Mouse (Mus musculus): ENCODE results near the gene Fam69b. TPM values are rescaled to one million over a fixed set of nuclear protein-coding genes. Genes with fewer than 3 reads are reported as not detected.

Gene Fam69b
- polyA plus RNA-seq (2017; shearing (Covaris generic)): 1 to 10 TPM; 1.2 to 4.2 (median 2.1) TPM

GRCm38 (mm10) chr2:26627921-26628739 is at the start of gene Fam69b:
TSS of gene Fam69b (plus strand) at chr2:26628457.
- ATAC-seq: peak; percentile 66

DNA sequence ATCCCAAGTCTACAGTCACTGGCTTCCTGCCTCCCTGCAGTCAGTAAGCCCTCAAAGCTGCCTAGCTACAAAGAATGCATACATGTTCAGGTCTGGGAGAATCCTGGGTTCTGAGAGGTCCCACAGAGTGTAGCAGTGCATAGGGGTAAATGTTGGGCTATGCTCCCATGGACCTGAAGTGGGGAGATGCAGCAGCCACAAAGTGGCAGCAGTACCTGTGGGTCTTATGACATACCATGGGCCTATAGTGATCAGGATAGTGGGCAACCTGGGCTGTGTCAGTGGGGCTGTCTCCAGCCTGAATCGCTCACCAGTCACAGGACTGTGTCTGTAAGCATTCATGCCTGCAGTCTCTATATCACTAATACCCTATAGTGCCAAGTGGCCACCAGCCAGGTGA is 48.5 kb upstream of the Fam69b start, which contains the start of gene Egfl7:
Gene Egfl7 (plus strand): TSS at position 301 of the 400 bp plus-strand sequence.
- ATAC-seq: no peak

GRCm38 (mm10) chr2:26580751-26581150 is 47.5 kb upstream of the Fam69b start:
- no peak for ATAC-seq

DNA sequence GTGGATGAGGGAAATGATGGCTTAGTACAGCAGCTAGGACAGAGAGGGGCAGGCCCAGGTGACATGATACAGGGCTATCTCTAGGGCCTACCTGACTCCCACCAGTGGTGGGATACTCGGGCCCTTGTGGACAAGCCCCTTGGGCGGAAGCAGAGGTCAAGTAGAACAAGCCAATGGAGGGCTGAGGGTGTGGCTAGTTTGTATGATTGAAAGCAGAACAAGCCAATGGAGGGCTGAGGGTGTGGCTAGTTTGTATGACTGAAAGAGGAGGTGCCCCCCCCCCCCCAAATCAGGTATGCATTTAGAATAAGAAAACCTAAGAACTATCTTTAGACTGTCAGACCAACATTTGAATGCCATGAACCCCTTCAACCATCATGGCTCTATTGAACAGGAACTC is 46.1 kb upstream of the Fam69b start:
- no peak for ATAC-seq

GRCm38 (mm10) chr2:26582741-26583140 is 45.5 kb upstream of the Fam69b start:
- no peak for ATAC-seq

DNA sequence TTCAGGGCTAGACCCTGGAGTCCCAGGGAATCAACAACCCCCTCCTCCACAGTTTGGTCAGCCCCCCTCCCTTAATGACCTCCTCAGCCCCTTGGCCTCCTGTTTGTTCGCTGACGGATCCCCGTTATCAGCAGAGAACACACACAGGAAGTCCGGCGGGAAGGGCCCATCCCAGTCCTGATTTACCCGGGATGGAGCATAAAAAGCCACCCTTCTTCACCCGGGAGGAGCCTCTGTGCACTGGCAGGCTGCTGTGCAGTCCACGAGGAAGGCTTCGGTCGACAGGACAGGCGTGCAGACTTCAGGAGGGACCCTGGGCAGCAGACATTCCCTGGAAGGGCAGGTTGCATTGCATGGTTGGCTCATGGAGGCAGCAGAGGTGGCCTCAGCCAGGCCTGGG is 44.6 kb upstream of the Fam69b start:
- no peak for ATAC-seq

- no peak for ATAC-seq
Observed at GRCm38 (mm10) chr2:26585713-26586112, 42.5 kb upstream of the Fam69b start.

- peak; percentile 58 for ATAC-seq
Observed at GRCm38 (mm10) chr2:26586294-26587043, 41.8 kb upstream of the Fam69b start, which contains the start of gene Gm20532. TSS of gene Gm20532 (plus strand) at chr2:26586639.

GRCm38 (mm10) chr2:26587044-26587405 is 41.2 kb upstream of the Fam69b start:
- ATAC-seq: peak; percentile 10

DNA sequence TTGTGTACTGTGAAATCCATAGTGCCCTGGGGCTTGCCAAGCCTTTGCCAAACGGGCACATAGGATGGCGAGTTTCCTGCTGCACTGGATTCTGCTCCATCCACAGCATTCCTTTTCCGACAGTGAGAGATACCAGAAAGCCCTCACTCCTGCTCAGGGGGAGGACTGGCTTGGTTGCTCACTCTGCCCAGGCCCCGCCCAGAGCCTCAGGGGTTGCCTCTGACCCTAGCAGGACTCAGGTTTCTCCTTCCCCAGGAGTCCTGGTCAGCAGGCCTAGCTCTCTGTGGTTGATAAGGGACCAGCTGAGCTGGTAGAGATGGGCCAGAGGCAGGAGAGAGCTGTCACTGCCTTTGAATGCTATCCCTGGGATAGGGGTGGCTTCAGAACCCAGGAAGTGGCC is 39.7 kb upstream of the Fam69b start:
- ATAC-seq: no peak

- no peak for ATAC-seq
Observed at GRCm38 (mm10) chr2:26589284-26589683, 39.0 kb upstream of the Fam69b start.

- no peak for ATAC-seq
Observed at GRCm38 (mm10) chr2:26590282-26590681, 38.0 kb upstream of the Fam69b start.

DNA sequence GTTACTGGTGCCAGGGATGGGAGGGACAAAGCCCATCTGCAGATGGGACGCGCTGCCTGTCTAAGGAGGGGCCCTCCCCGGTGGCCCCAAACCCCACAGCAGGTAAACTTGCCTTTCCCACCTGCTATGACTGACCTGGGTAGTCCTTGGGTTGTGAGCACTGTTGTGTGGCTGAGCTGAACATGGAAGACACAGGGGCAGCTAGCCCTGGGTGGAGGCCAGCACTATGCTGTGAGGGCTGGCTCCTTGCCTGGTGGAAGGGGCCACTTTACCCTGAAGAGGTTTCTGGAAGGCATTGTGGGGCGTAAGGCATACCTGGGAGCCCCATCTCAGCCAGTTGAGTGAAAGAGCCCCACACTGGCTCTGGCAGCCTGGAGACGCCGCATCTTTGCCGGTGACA is 37.3 kb upstream of the Fam69b start:
- ATAC-seq: no peak

DNA sequence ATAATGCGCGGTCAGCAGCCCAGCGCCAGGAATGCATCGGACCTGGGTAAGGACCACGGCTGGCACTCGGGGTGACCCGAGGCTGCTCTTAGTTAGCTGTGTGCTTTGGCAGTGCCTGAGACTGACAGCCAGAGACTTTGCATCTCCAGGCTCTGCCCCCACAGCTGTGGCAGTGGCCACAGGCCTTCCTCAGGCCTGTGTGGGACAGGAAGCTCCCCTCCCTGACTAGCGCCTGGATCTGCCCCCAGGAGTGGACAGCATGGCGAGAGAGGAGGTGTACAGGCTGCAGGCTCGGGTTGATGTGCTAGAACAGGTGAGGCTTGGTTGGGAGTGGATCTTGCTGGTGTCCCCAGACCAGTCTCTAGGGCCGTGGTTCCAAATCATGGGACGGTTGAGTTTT is 36.8 kb upstream of the Fam69b start:
- no peak for ATAC-seq

DNA sequence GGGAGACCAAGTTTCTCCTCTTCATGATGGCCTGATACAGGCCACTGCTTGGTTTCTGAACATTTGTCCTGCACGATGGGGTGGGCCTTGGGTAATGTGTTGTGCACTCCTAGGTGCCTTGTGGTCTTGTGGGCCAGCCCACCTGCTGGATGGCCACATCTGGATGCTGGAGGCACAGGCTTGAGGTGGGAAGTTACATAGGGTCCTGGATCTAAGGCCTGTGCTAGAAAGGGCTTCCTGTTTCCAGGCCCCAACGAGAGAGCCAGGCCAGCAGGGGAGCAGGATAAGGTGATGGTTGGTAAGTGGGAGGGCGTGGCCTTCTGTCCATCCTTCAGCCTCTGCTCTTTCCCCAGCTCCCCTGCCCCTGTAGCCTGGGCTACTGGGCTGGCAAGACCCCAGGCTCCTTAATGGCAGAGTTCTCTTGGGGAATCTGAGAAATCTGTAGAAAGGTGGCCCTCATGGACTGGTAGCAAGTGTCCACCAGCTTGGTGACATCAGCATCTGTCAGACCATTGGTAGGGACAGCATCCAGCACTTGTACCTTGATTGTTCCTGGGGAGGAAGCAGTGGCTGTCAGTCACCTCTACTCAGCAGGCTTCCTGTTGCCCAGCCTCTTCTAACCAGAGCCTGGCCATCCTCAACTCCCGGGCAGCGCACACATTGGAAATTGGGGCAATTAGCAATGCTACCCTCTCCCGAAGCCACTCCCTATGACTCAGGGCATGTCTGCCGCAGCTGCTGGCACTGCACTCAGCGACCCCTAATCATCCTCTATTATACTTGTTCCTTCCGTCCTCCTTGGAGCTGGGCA is 34.8 kb upstream of the Fam69b start:
- ATAC-seq: no peak

DNA sequence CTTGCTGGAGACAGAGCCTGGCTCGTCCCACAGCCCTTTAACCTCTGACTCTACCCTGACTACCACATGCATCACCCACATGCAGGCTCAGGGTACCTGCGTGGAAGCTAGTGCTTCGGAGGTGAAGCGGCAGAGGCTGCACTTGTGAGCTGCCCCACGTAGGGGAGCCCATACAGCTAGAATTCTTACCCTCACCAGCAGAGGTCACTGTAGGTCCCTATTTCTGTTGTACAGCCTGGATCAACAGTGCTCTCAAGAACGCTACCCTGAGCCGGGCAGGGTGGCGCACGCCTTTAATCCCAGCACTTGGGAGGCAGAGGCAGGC is 34.3 kb upstream of the Fam69b start:
- ATAC-seq: peak; percentile 74

- ATAC-seq: no peak
Observed at GRCm38 (mm10) chr2:26594461-26594933, 33.8 kb upstream of the Fam69b start.

DNA sequence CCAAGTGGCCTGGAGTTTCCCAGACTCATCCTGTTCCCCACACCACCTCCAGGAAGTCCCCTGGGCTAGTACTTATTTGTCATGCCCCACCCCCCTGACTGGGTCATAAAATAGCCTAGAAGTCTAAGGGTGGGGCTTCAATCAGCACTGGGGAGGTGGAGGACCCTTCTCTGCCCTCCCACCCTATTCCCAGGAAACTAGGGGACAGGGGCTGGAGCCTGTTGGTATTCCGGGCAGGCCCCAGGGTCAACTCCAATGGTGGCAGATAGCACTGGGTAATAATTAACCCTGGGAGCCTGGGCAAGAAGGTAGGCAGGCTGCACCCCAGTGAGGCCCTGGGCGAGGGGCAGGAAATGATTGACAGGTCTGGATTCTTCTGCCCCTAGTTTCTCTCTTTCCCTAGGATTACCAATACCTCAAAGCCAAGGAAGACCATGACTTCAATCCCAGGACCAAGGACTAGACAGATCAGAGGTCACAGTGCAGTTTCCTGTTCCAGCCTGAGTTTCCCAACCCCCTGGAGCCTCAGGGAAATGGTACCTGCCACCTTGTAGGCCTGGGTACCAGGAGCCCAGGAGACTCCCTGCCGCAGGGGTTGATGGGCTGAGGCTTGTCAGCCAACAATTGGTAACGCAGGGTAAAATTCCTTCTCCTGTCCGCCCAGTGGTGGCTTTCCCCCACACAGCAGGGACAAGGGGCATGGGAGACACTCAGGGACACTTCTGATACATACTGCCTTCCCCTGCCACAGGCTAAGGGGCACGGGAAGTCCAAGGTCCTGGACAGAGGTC is 33.1 kb upstream of the Fam69b start:
- no peak for ATAC-seq

- no peak for ATAC-seq
Observed at GRCm38 (mm10) chr2:26595725-26596435, 32.4 kb upstream of the Fam69b start.

- ATAC-seq: no peak
Observed at GRCm38 (mm10) chr2:26596898-26597297, 31.4 kb upstream of the Fam69b start.

- no peak for ATAC-seq
Observed at GRCm38 (mm10) chr2:26597810-26598209, 30.4 kb upstream of the Fam69b start.
